Mouse (Mus musculus) kidney, adult 2 months (tissue): Measurements from ENCODE around the gene Ccnt1.
"Not testable (repeated sequence)": the region's sequence is repeated elsewhere in the genome, so short reads cannot be mapped to it uniquely, and the experiment has no call there.

Experiments
- CTCF ChIP-seq: fragments of 200-500 bp; conservative IDR thresholded peaks from 2 replicates; pipeline ENCODE4 v1.5.1; 2011; ENCODE audit warnings: low read depth, mild to moderate bottlenecking, control low read depth, low read length, moderate library complexity, mixed read lengths; ENCODE audit not compliant: insufficient read depth, insufficient read length
- POLR2A ChIP-seq: fragments of 200-500 bp; IDR thresholded peaks from one replicate; pipeline ENCODE4 v1.6.1; 2011; ENCODE audit warnings: low read depth, low read length, control low read depth

- TF ChIP-seq POLR2A, CTCF: not testable (repeated sequence)
Measured at GRCm38 (mm10) chr15:98586141-98586540, 15.4 kb upstream of the Ccnt1 start.
